Mouse (Mus musculus): ENCODE results near the gene Adra1b. TPM values are rescaled to one million over a fixed set of nuclear protein-coding genes. Genes with fewer than 3 reads are reported as not detected.
A peak's percentile ranks its signal among the peaks of the same experiment; 100 is the strongest.

Adra1b gene
- polyA plus RNA-seq, 1 experiment = not detected

DNA sequence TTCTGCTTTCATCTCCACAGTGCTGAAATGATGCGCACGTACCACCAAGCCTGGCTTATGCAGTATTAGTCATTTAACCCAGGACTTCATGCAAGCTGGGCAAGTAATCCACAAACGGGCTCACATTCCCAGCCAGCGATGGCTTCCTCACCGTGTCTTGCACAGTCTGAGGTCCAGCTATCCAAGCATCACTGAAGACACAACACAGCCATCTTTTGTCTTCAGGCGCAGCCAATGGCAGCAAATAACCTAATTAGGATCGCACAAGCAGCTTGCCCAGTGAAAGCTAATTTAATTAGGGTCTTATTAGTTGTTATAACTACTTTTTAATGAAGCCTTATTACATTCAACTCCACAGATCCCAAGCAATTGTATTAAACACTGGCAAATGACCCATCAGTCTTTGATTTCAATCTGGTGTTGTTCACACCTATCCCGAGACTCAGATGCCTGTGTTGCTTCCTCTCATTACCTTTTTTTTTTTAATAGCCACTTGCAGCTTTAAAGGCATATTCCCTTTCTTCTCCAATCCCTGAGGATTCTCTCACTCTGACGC, 83.6 kb downstream of the Adra1b start:
- no peak overlapping the region for H3K4me3 ChIP-seq (ENCODE audit: insufficient read depth, low read depth, low read length)
- H3K4me1 ChIP-seq (ENCODE audit: control insufficient read depth, insufficient read depth, low read length) = no peaks in the 10 kb centered on the region
- H3K27ac ChIP-seq (ENCODE audit: insufficient read depth, low read depth, low read length) = no peak overlapping the region
- TF ChIP-seq POLR2A (IDR thresholded peaks at IDR 0.05; ENCODE audit: insufficient read depth, low read depth, low read length) (no peak), CTCF (IDR thresholded peaks at IDR 0.05; ENCODE audit: insufficient read depth, low read depth, low read length) (no peak)
- WGBS = 52% methylated on average over 9 of the region's 9 CpGs

DNA sequence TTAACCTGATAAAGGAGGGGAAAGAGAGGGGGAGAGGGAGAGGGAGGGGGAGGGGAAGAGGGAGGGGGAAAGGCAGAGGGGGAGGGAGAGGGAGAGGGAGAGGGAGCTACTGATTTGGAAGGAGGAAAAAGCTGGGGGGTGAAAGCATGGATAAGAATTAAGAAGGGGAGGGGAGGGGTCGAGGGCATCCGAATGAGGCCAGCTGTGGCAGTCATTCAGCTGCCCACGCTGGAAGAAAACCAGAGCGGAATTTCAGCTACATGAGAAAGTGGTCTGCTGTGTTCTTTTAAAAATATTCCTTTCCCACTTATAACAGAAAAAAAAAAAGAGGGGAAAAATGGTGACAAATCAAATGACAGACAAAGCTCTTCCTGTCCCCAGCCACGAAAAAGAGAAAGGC, 88.5 kb downstream of the Adra1b start:
- Histone ChIP-seq H3K4me1 (ENCODE audit: control insufficient read depth, insufficient read depth, low read length) (no peaks in the 10 kb centered on the region), H3K4me3 (ENCODE audit: insufficient read depth, low read depth, low read length) (no peak overlapping the region), H3K27ac (ENCODE audit: insufficient read depth, low read depth, low read length) (no peak overlapping the region)
- TF ChIP-seq POLR2A (IDR thresholded peaks at IDR 0.05; ENCODE audit: insufficient read depth, low read depth, low read length) = no peak
- TF ChIP-seq CTCF (IDR thresholded peaks at IDR 0.05; ENCODE audit: insufficient read depth, low read depth, low read length) = no peak
- WGBS = 33% methylated on average over 5 of the region's 5 CpGs

DNA sequence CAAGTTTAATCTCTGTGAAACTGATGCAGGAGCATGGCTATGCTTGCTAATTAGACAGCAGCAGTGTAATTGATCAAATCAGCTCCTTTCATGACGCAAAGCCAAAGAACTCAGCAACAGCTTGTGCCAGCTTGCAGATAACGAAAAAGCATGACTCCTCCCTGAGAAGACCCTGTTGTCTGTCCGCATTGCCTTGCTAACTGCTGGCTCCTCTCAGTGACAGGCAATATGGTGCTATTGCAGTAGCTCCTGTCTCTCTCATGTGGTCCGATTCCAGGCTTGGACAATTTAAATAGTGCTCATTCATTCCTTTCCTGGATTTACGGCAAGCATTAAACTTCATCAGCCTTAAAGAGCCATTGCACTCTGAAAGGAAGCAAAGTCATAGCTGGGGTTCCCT, 93.3 kb downstream of the Adra1b start:
- Histone ChIP-seq H3K4me3 (ENCODE audit: insufficient read depth, low read depth, low read length) (no peak overlapping the region), H3K27ac (ENCODE audit: insufficient read depth, low read depth, low read length) (no peak overlapping the region), H3K4me1 (ENCODE audit: control insufficient read depth, insufficient read depth, low read length) (no peaks in the 10 kb centered on the region)
- no peak for TF ChIP-seq CTCF (IDR thresholded peaks at IDR 0.05; ENCODE audit: insufficient read depth, low read depth, low read length)
- TF ChIP-seq POLR2A (IDR thresholded peaks at IDR 0.05; ENCODE audit: insufficient read depth, low read depth, low read length) = no peak
- 36% methylated on average over 5 of the region's 5 CpGs for WGBS

DNA sequence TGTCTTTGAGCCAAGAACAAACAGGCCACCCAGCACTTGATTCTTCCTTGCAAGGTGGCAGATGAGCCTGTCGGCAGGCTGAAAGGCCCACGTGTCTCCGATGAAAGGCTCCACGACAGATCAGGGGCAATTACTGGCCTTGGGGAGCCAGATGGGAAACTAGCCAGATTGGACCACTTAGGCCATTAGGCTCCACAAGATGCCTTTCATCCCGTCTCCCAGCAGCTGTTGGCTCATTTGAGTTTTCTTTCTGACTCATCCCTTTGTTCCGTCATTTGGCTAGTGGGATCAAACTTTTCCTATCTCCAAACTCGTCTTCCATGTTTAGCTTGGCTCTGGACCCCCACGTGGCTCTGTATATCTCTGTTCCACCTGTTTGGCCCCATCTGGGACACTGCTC, 105.0 kb downstream of the Adra1b start:
- Histone ChIP-seq H3K27ac (ENCODE audit: insufficient read depth, low read depth, low read length) (no peak overlapping the region), H3K4me1 (ENCODE audit: control insufficient read depth, insufficient read depth, low read length) (no peaks in the 10 kb centered on the region), H3K4me3 (ENCODE audit: insufficient read depth, low read depth, low read length) (no peak overlapping the region)
- no peak for TF ChIP-seq POLR2A (IDR thresholded peaks at IDR 0.05; ENCODE audit: insufficient read depth, low read depth, low read length)
- no peak for TF ChIP-seq CTCF (IDR thresholded peaks at IDR 0.05; ENCODE audit: insufficient read depth, low read depth, low read length)
- WGBS = 43% methylated on average over 8 of the region's 8 CpGs

DNA sequence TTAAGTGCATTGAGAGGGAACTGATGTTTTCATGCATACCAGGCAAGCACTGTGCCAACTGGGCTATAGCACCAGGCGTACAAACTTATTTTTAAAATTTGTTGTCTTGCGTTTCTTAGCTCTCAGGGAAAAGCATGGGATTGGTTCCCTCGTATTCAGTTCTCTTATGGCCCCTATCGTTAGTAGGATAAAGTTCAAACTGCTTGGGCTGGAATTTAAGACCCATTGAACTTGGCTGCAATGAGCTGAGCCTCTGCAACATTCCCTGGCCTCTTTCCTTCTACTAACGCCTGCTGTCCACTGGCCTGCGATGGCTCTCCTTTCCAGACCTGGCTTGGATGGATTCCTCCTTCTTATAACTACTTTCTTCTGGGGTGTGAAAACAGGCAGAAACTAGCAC, 110.6 kb downstream of the Adra1b start:
- no peak for TF ChIP-seq CTCF (IDR thresholded peaks at IDR 0.05; ENCODE audit: insufficient read depth, low read depth, low read length)
- no peak for TF ChIP-seq POLR2A (IDR thresholded peaks at IDR 0.05; ENCODE audit: insufficient read depth, low read depth, low read length)
- H3K27ac ChIP-seq (ENCODE audit: insufficient read depth, low read depth, low read length) = no peak overlapping the region
- H3K4me3 ChIP-seq (ENCODE audit: insufficient read depth, low read depth, low read length) = no peak overlapping the region
- WGBS = 80% methylated on average over 6 of the region's 6 CpGs
- H3K4me1 ChIP-seq (ENCODE audit: control insufficient read depth, insufficient read depth, low read length) = no peaks in the 10 kb centered on the region

DNA sequence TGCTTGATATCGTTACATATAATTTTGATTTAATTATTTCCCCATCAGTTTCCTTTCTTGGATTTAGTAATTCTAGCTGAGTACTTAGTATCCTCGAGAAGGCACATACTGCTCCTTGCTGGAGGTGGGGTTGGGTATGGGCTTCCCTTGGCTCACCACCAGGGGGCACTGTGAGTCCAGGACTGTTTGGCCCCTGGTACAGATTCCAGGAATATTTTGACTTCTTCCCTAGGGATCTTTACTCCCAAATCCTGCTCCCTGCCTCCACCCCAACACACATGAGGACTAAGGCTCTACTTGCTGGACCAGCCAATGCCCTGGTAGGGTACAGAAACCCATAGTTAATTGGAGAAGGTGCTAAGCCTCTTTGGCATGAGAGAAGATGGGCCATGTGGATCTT, 117.2 kb downstream of the Adra1b start:
- Histone ChIP-seq H3K4me3 (ENCODE audit: insufficient read depth, low read depth, low read length) (no peak overlapping the region), H3K27ac (ENCODE audit: insufficient read depth, low read depth, low read length) (no peak overlapping the region), H3K4me1 (ENCODE audit: control insufficient read depth, insufficient read depth, low read length) (no peaks in the 10 kb centered on the region)
- WGBS = 12% methylated on average over 2 of the region's 2 CpGs
- TF ChIP-seq POLR2A (IDR thresholded peaks at IDR 0.05; ENCODE audit: insufficient read depth, low read depth, low read length) = no peak
- peak; percentile 62 for TF ChIP-seq CTCF (IDR thresholded peaks at IDR 0.05; ENCODE audit: insufficient read depth, low read depth, low read length)

DNA sequence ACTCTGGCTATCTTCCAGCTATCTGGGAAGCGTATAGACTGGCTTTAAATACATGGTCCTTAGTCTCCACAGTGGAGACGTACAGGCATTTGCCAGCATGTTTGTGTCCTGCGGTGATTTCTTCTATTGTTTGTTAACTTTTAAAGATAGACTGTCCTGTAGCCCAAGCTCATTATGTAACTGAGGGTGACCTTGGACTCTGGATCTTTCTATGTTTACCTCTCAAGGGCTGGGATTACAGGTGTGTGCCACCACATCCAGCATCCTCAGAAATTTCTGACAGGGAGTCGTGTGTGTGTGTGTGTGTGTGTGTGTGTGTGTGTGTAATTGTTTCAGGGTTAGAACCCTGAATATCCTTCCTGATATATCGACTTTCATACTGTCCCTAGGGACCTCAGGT, 117.9 kb downstream of the Adra1b start:
- H3K4me3 ChIP-seq (ENCODE audit: insufficient read depth, low read depth, low read length) = no peak overlapping the region
- WGBS = 78% methylated on average over 5 of the region's 5 CpGs

DNA sequence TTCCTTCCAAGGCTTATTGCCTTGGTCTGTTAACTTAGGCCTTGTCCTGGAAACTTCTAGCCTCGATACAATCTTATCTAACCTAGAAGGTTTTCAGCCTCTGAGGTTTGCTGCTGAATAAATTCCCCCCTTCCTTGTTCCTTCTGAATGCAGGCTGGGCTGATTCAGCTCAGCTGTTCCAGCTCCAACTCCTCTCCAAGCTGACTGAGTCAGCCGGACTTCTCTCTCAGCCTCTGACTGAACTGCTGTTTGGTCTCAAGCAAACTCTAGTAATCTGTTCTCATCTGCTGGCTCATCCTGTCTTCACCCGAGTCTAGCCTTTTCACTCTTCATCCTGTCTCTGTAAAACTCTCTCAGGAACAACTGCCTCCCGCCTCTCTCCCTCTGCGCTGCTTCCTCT, 121.5 kb downstream of the Adra1b start:
- H3K4me3 ChIP-seq (ENCODE audit: insufficient read depth, low read depth, low read length) = no peak overlapping the region

More for the DNA sequence above, 117.9 kb downstream of the Adra1b start:
- TF ChIP-seq CTCF (IDR thresholded peaks at IDR 0.05; ENCODE audit: insufficient read depth, low read depth, low read length) (no peak), POLR2A (IDR thresholded peaks at IDR 0.05; ENCODE audit: insufficient read depth, low read depth, low read length) (no peak)
- H3K4me1 ChIP-seq (ENCODE audit: control insufficient read depth, insufficient read depth, low read length) = no peaks in the 10 kb centered on the region
- no peak overlapping the region for H3K27ac ChIP-seq (ENCODE audit: insufficient read depth, low read depth, low read length)

DNA sequence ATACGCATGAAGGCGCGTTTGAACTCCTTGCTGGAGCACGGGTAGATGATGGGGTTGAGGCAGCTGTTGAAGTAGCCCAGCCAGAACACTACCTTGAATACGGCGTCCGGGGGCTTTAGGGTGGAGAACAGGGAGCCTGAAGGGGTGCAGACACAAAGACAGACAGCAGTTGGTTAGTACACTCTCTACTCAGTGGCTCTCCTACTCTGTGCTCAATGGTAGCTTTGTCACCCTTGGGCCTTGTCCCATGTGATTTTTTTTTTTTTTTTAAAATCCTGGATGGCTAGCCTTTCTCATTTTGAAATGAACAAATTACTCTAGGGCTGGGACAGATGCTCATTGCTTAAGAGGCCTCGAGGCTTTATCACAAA, 124.7 kb downstream of the Adra1b start:
- no peak for TF ChIP-seq CTCF (IDR thresholded peaks at IDR 0.05; ENCODE audit: insufficient read depth, low read depth, low read length)
- no peak for TF ChIP-seq POLR2A (IDR thresholded peaks at IDR 0.05; ENCODE audit: insufficient read depth, low read depth, low read length)
- Histone ChIP-seq H3K4me1 (ENCODE audit: control insufficient read depth, insufficient read depth, low read length) (peaks cover 8% of the 10 kb centered on the region), H3K4me3 (ENCODE audit: insufficient read depth, low read depth, low read length) (0 out of 2 replicates have a peak overlapping the region, but pooled peaks have one; percentile 9), H3K27ac (ENCODE audit: insufficient read depth, low read depth, low read length) (no peak overlapping the region)
- WGBS = 31% methylated on average over 8 of the region's 8 CpGs

More for the DNA sequence above, 121.5 kb downstream of the Adra1b start:
- TF ChIP-seq POLR2A (IDR thresholded peaks at IDR 0.05; ENCODE audit: insufficient read depth, low read depth, low read length) (no peak), CTCF (IDR thresholded peaks at IDR 0.05; ENCODE audit: insufficient read depth, low read depth, low read length) (no peak)
- Histone ChIP-seq H3K4me1 (ENCODE audit: control insufficient read depth, insufficient read depth, low read length) (peaks cover 8% of the 10 kb centered on the region), H3K27ac (ENCODE audit: insufficient read depth, low read depth, low read length) (no peak overlapping the region)
- WGBS = 70% methylated on average over 5 of the region's 5 CpGs

All from olfactory bulb, adult 2 months (tissue).